Mouse (Mus musculus) limb, embryonic 11.5 days (tissue): Measurements from ENCODE around the gene Josd2. TPM values are rescaled to one million over a fixed set of nuclear protein-coding genes. Genes with fewer than 3 reads are reported as not detected.

Source experiments
- ATAC-seq: fragments of 200-750 bp; cut with Nextera tagmentation; 2 replicates; pipeline ENCODE4 v1.8.0; 2017; ENCODE audit warnings: low read depth; ENCODE audit not compliant: insufficient number of reproducible peaks, low FRiP score, low TSS enrichment
- DNase-seq: peaks from one replicate; pipeline ENCODE4 v3.0.0-alpha.2; 2015; ENCODE audit warnings: low spot score
- H3K27ac ChIP-seq: fragments of 300-500 bp; sonication (generic); replicated peaks from 2 replicates; pipeline ENCODE4 v1.5.1; 2014; ENCODE audit warnings: low read depth, mild to moderate bottlenecking, low read length
- H3K27me3 ChIP-seq: fragments of 300-500 bp; sonication (generic); 2 replicates; pipeline ENCODE4 v1.6.1; 2014; ENCODE audit warnings: mild to moderate bottlenecking, low read length, mixed read lengths; ENCODE audit not compliant: control insufficient read depth, insufficient read depth
- H3K36me3 ChIP-seq: fragments of 300-500 bp; sonication (generic); 2 replicates; pipeline ENCODE4 v1.6.1; 2014; ENCODE audit warnings: mild to moderate bottlenecking, low read length, moderate library complexity, mixed read lengths; ENCODE audit not compliant: control insufficient read depth, insufficient read depth
- H3K4me1 ChIP-seq: fragments of 300-500 bp; sonication (generic); 2 replicates; pipeline ENCODE4 v1.6.1; 2014; ENCODE audit warnings: low read length, mixed read lengths; ENCODE audit not compliant: control insufficient read depth, insufficient read depth
- H3K4me2 ChIP-seq: fragments of 300-500 bp; sonication (generic); 2 replicates; pipeline ENCODE4 v1.6.1; 2014; ENCODE audit warnings: low read depth, mild to moderate bottlenecking, moderate library complexity; ENCODE audit not compliant: severe bottlenecking
- H3K4me3 ChIP-seq: fragments of 300-500 bp; sonication (generic); 2 replicates; pipeline ENCODE4 v1.5.1; 2014; ENCODE audit warnings: low read depth, low read length
- H3K9ac ChIP-seq: fragments of 300-500 bp; sonication (generic); 2 replicates; pipeline ENCODE4 v1.6.1; 2014; ENCODE audit warnings: mild to moderate bottlenecking, low read length
- H3K9me3 ChIP-seq: fragments of 300-500 bp; sonication (generic); 2 replicates; pipeline ENCODE4 v1.6.1; 2016; ENCODE audit warnings: low read length; ENCODE audit not compliant: control insufficient read depth
- WGBS: fragments of 180-500 bp; shearing (Covaris S2); extraction: QIAGEN DNeasy Blood & Tissue Kit; methylation state at CpG from one replicate; pipeline ENCODE4 v1.1.7; 2014; 5-methylcytosine and 5-hydroxymethylcytosine counted together
- polyA plus RNA-seq: library from polyadenylated mRNA; unstranded; fragments of >200 nt; fragmentation: Nextera tagmentation; extraction: Ambion mirVana; gene quantifications from 2 replicates; pipeline ENCODE4 v1.2.1, GENCODE M21; 2014

Josd2 gene
- 64.4 and 65.4 TPM in 2 replicates for polyA plus RNA-seq

GRCm38 (mm10) chr7:44467811-44468411, at the start of gene Josd2:
TSS of gene Josd2 (plus strand) at chr7:44467980.
- DNase-seq (peak; percentile 95), ATAC-seq (peak; percentile 95)
- Histone ChIP-seq H3K4me3 (peak within 1 kb of the TSS; percentile 63), H3K4me2 (peak within 1 kb of the TSS; percentile 64), H3K4me1 (peaks cover 7% of the 10 kb centered on the region; the same call in 1 of the 2 replicates), H3K9ac (peak within 1 kb of the TSS; percentile 70), H3K9me3 (no peaks in the 10 kb centered on the region), H3K27ac (0 out of 2 replicates have a peak within 1 kb of the TSS, but pooled peaks have one; percentile 66), H3K36me3 (no peaks in the 10 kb centered on the region), H3K27me3 (peaks cover 14% of the 10 kb centered on the region)
- WGBS: under 1% methylated on average over 42 of the region's 42 CpGs

- no peak overlapping the region for H3K27ac ChIP-seq
Measured at GRCm38 (mm10) chr7:44427666-44428065, 40.1 kb upstream of the Josd2 start.

GRCm38 (mm10) chr7:44428171-44428950, 39.4 kb upstream of the Josd2 start:
- Histone ChIP-seq H3K9ac (peak overlapping the region; percentile 64), H3K4me1 (peaks cover 7% of the 10 kb centered on the region; the same call in 1 of the 2 replicates), H3K27ac (no peak overlapping the region), H3K4me3 (peak overlapping the region; percentile 53), H3K4me2 (peak overlapping the region; percentile 86), H3K9me3 (no peaks in the 10 kb centered on the region; the same call in 1 of the 2 replicates), H3K27me3 (peaks cover 43% of the 10 kb centered on the region), H3K36me3 (no peaks in the 10 kb centered on the region)
- WGBS: under 1% methylated on average over 17 of the region's 38 CpGs
- ATAC-seq (no peak; the same call in 1 of the 2 replicates), DNase-seq (peak; percentile 49)

More at GRCm38 (mm10) chr7:44427666-44428065, 40.1 kb upstream of the Josd2 start:
- no peaks in the 10 kb centered on the region for H3K36me3 ChIP-seq
- ATAC-seq: peak; percentile 22
- no peak overlapping the region for H3K9ac ChIP-seq
- H3K4me2 ChIP-seq: peak overlapping the region; percentile 37
- 3% methylated on average over 7 of the region's 8 CpGs for WGBS
- peaks cover 7% of the 10 kb centered on the region; the same call in 1 of the 2 replicates for H3K4me1 ChIP-seq
- 0 out of 2 replicates have a peak overlapping the region, but pooled peaks have one; percentile 6 for H3K4me3 ChIP-seq
- peaks cover 43% of the 10 kb centered on the region for H3K27me3 ChIP-seq
- no peaks in the 10 kb centered on the region; the same call in 1 of the 2 replicates for H3K9me3 ChIP-seq
- DNase-seq: no peak

- peak; percentile 61 for ATAC-seq
- peaks cover 7% of the 10 kb centered on the region; the same call in 1 of the 2 replicates for H3K4me1 ChIP-seq
- peak within 1 kb of the TSS; percentile 64 for H3K9ac ChIP-seq
- no peaks in the 10 kb centered on the region; the same call in 1 of the 2 replicates for H3K9me3 ChIP-seq
- H3K4me3 ChIP-seq: peak within 1 kb of the TSS; percentile 53
- DNase-seq: peak; percentile 75
- H3K4me2 ChIP-seq: peak within 1 kb of the TSS; percentile 86
- peaks cover 43% of the 10 kb centered on the region for H3K27me3 ChIP-seq
- no peaks in the 10 kb centered on the region for H3K36me3 ChIP-seq
- no peak within 1 kb of the TSS for H3K27ac ChIP-seq
- under 1% methylated on average over 32 of the region's 69 CpGs for WGBS
Measured at GRCm38 (mm10) chr7:44428968-44429521, 38.7 kb upstream of the Josd2 start, which contains the start of gene Lrrc4b. TSS of gene Lrrc4b (plus strand) at chr7:44429018.

DNA sequence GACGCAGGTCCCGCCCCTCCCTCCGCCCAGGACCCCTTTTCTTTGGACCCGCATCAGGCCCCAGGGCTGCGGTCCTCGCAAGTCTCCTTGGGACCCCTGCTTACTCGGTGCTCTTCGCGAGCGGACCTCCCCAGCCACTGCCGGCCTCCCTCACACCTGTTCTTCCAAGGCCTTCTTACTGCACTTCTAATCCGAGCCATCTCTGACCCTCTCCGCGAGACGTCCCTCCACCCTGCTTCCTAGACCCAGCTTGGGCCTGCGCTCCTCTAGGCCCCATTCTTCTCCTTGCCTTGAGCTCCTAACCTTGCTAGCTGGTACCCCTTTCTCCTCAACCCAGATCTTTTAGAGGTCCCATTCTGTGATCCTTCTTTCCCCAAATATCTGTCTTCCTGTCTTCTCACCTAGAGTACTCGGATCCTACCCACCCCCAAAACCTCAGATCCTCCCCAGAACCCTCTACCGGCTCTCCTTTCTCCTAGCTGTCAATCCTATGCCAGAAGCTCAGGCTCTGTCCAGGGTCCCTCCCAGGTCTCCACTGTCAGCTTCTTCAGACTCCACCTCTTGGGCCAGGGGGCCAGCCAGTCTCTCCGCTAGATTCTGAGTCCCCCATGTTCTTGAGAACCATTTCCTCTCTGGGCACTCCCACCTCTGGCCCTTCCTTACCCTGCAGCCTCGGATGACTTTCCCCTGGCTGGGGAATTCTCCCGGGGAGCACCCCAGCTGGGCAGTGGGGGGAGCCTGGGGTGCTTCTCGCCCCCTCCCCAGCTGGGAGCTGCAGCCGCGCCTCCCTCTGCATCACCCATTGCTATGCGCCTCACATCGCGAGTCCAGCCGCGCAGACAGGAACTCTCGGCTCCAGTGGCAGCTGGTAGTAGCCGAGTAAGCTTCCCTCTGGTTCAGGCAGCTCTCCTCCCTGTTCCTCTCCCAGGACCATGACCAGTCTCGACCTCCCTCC, 38.0 kb upstream of the Josd2 start:
- no peak for ATAC-seq
- H3K9ac ChIP-seq: no peak overlapping the region; the same call in 1 of the 2 replicates
- no peaks in the 10 kb centered on the region; the same call in 1 of the 2 replicates for H3K9me3 ChIP-seq
- peak overlapping the region; percentile 86 for H3K4me2 ChIP-seq
- H3K27ac ChIP-seq: no peak overlapping the region
- 1% methylated on average over 31 of the region's 32 CpGs for WGBS
- DNase-seq: peak; percentile 28
- peaks cover 43% of the 10 kb centered on the region for H3K27me3 ChIP-seq
- peak overlapping the region; percentile 53 for H3K4me3 ChIP-seq
- H3K36me3 ChIP-seq: no peaks in the 10 kb centered on the region
- peaks cover 7% of the 10 kb centered on the region; the same call in 1 of the 2 replicates for H3K4me1 ChIP-seq

- peaks cover 44% of the 10 kb centered on the region for H3K27me3 ChIP-seq
- H3K4me3 ChIP-seq: no peak overlapping the region
- H3K36me3 ChIP-seq: no peaks in the 10 kb centered on the region
- DNase-seq (no peak), ATAC-seq (no peak)
- peaks cover 7% of the 10 kb centered on the region; the same call in 1 of the 2 replicates for H3K4me1 ChIP-seq
- no peak overlapping the region for H3K4me2 ChIP-seq
- H3K9me3 ChIP-seq: no peaks in the 10 kb centered on the region; the same call in 1 of the 2 replicates
- H3K27ac ChIP-seq: no peak overlapping the region
- H3K9ac ChIP-seq: no peak overlapping the region
- 65% methylated on average over 6 of the region's 6 CpGs for WGBS
Measured at GRCm38 (mm10) chr7:44432550-44432949, 35.2 kb upstream of the Josd2 start.

GRCm38 (mm10) chr7:44433371-44433770, 34.4 kb upstream of the Josd2 start:
- no peak overlapping the region for H3K4me2 ChIP-seq
- H3K4me1 ChIP-seq: no peaks in the 10 kb centered on the region
- H3K4me3 ChIP-seq: no peak overlapping the region
- DNase-seq (peak; percentile 43), ATAC-seq (0 out of 2 replicates have a peak, but pooled peaks have one; percentile 14)
- H3K27ac ChIP-seq: no peak overlapping the region
- no peaks in the 10 kb centered on the region; the same call in 1 of the 2 replicates for H3K9me3 ChIP-seq
- H3K36me3 ChIP-seq: no peaks in the 10 kb centered on the region
- WGBS: 4% methylated on average over 7 of the region's 7 CpGs
- peaks cover 37% of the 10 kb centered on the region for H3K27me3 ChIP-seq
- no peak overlapping the region for H3K9ac ChIP-seq
